Mouse (Mus musculus): Measurements from ENCODE around the gene Krtap9-1. TPM values are rescaled to one million over a fixed set of nuclear protein-coding genes. Genes with fewer than 3 reads are reported as not detected.
"Not testable (repeated sequence)": the region's sequence is repeated elsewhere in the genome, so short reads cannot be mapped to it uniquely, and the experiment has no call there.

The Krtap9-1 gene
- total RNA-seq (2021), result not detected

- DNase-seq, result not testable (repeated sequence)
Measured at GRCm38 (mm10) chr11:99873089-99873488, at the start of gene Krtap9-1. TSS of gene Krtap9-1 (plus strand) at chr11:99873389.

- DNase-seq, result no peak
Measured at GRCm38 (mm10) chr11:99837966-99838365, 35.2 kb upstream of the Krtap9-1 start, which contains the start of gene 2300003K06Rik. TSS of gene 2300003K06Rik (minus strand) at chr11:99838066.

DNA sequence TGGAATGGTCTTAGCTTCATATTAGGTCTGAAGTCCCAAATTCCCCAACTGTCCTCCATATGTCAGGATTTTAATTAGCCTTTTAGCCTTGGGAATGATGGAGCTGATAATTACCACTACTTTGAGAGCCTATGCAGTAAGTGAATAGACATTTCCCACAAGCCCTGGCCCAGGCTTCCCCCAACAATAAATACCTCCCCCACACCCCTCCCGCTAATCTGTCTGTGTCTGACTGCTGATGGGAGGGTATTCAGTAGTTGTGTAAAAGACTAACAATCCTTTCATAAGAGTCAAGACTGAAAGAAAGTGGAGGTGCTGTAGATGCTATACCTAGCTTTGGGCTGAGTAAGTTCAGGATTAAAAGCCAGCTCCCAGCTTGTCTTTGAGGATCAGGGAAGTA is 31.0 kb upstream of the Krtap9-1 start:
- DNase-seq, result no peak

- no peak for DNase-seq
Measured at GRCm38 (mm10) chr11:99846746-99847145, 26.4 kb upstream of the Krtap9-1 start.

GRCm38 (mm10) chr11:99851508-99851907 is 21.7 kb upstream of the Krtap9-1 start, which contains the start of gene Krtap4-16:
TSS of gene Krtap4-16 (minus strand) at chr11:99851608.
- DNase-seq, result no peak

- no peak for DNase-seq
Measured at GRCm38 (mm10) chr11:99854121-99854520, 19.1 kb upstream of the Krtap9-1 start.

DNA sequence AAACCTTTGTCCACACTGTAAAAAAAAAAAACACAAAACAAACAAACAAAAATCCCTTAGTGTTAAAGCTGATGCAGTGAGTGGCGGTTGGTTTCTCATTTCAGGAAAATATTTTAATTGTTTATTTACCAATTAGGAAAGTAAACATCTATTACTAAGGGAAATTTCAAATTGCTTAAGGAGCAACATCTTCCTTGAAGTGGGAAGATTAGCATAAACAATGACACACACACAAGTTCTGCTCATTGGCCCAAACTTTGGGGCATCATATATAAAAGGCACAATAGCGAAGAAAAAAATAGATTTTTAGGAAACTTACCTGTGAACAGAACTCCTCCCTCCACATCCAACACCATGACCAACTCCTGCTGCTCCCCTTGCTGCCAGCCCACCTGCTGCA is 15.6 kb upstream of the Krtap9-1 start, which contains the start of gene Gm11568:
Gene Gm11568 (plus strand): TSS at position 301 of the 400 bp plus-strand sequence.
- DNase-seq, result no peak

- no peak for DNase-seq
Measured at GRCm38 (mm10) chr11:99858761-99859160, 14.4 kb upstream of the Krtap9-1 start.

GRCm38 (mm10) chr11:99864176-99864575 is 9.0 kb upstream of the Krtap9-1 start, which contains the start of gene Gm11559:
TSS of gene Gm11559 (plus strand) at chr11:99864476.
- not testable (repeated sequence) for DNase-seq

DNA sequence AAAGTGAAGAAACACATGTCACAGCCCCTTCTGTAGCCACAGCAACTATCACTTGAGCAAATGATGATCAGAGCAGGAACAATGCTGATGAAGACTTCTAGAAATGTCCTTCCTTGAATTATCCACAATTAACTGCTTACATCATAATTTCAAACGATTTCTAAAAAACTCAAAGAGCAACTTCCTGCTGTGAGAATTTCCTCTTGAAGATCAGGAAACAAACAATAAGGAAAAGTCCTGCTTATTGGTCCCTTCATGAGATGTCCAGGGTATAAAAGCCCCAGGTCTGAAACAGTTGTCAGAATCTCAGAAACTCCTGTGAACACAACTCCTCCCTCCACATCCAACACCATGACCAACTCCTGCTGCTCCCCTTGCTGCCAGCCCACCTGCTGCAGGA is 5.7 kb downstream of the Krtap9-1 start, which contains the start of gene Gm11567:
Gene Gm11567 (plus strand): TSS at position 301 of the 400 bp plus-strand sequence.
- not testable (repeated sequence) for DNase-seq

DNA sequence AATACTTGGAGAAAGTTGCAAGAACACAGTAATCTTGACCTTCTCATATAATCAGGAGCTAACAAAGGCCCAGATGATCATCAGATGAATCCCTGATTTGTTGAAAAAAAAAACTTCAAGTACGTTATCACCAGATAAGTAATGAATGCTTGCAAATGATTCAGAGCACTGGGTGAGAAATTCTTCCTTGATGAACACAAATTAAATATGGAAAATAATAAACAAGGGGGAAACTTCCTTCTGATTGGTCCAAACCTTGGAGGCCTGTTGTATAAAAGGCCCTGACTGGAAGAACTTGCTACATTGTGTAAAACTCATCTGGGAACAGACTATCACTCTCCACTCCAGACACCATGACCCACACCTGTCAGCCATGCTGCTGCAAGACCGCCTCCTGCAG is 34.4 kb downstream of the Krtap9-1 start, which contains the start of gene Krtap31-1:
Gene Krtap31-1 (plus strand): TSS at position 301 of the 400 bp plus-strand sequence.
- no peak for DNase-seq

DNA sequence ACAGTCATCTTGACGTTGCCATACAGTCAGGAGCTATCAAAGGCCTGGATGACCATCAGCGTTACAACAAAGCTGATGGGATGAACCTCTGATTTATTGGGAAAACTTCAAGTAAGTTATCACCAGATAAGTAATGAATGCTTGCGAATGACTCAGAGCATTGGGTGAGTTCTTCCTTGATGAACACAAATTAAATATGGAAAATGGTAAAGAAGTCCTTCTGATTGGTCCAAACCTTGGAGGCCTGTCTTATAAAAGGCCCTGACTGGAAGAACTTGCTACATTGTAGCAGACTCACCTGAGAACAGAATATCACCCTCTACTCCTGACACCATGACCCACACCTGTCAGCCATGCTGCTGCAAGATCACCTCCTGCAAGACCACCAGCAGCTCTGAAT is 41.3 kb downstream of the Krtap9-1 start, which contains the start of gene Gm11565:
Gene Gm11565 (plus strand): TSS at position 301 of the 400 bp plus-strand sequence.
- no peak for DNase-seq

Other genes starting within 250 kb of the Krtap9-1 start
- gene Krtap4-1, start 245.2 kb upstream of the Krtap9-1 start, total RNA-seq (2021), result not detected
- not detected for gene Krtap4-2, start 238.3 kb upstream of the Krtap9-1 start, total RNA-seq (2021)
- gene Krtap4-7, start 229.3 kb upstream of the Krtap9-1 start, total RNA-seq (2021), result not detected
- gene Gm11555, start 223.2 kb upstream of the Krtap9-1 start, total RNA-seq (2021), result not detected
- not detected for gene Gm11563, start 214.4 kb upstream of the Krtap9-1 start, total RNA-seq (2021)
- not detected for gene Krtap4-6, start 207.4 kb upstream of the Krtap9-1 start, total RNA-seq (2021)
- not detected for gene Gm14190, start 182.6 kb upstream of the Krtap9-1 start, total RNA-seq (2021)
- gene Gm14180, start 139.1 kb upstream of the Krtap9-1 start, total RNA-seq (2021), result not detected
- gene Gm11595, start 100.5 kb upstream of the Krtap9-1 start, total RNA-seq (2021), result not detected
- not detected for gene Krtap4-8, start 92.7 kb upstream of the Krtap9-1 start, total RNA-seq (2021)
- gene Krtap4-9, start 88.2 kb upstream of the Krtap9-1 start, total RNA-seq (2021), result not detected
- gene Gm11596, start 79.9 kb upstream of the Krtap9-1 start, total RNA-seq (2021), result not detected
- gene Gm11569, start 74.5 kb upstream of the Krtap9-1 start, total RNA-seq (2021), result not detected
- gene Gm11554, start 68.9 kb upstream of the Krtap9-1 start, total RNA-seq (2021), result not detected
- gene Krtap4-13, start 63.5 kb upstream of the Krtap9-1 start, total RNA-seq (2021), result not detected
- gene Gm11564, start 57.7 kb upstream of the Krtap9-1 start, total RNA-seq (2021), result not detected
- gene 2300003K06Rik, start 35.3 kb upstream of the Krtap9-1 start, total RNA-seq (2021), result not detected
- not detected for gene Krtap4-16, start 21.8 kb upstream of the Krtap9-1 start, total RNA-seq (2021)
- not detected for gene Gm11568, start 15.5 kb upstream of the Krtap9-1 start, total RNA-seq (2021)
- gene Gm11559, start 8.9 kb upstream of the Krtap9-1 start, total RNA-seq (2021), result not detected
- gene Gm11567, start 5.8 kb downstream of the Krtap9-1 start, total RNA-seq (2021), result not detected
- gene Krtap31-1, start 34.5 kb downstream of the Krtap9-1 start, total RNA-seq (2021), result not detected
- not detected for gene Gm11565, start 41.4 kb downstream of the Krtap9-1 start, total RNA-seq (2021)
- gene Krtap31-2, start 62.9 kb downstream of the Krtap9-1 start, total RNA-seq (2021), result not detected
- not detected for gene Krtap9-5, start 75.1 kb downstream of the Krtap9-1 start, total RNA-seq (2021)
- gene Krtap29-1, start 105.7 kb downstream of the Krtap9-1 start, total RNA-seq (2021), result not detected
- gene Krtap16-1, start 113.2 kb downstream of the Krtap9-1 start, total RNA-seq (2021), result not detected
- not detected for gene Krtap17-1, start 120.6 kb downstream of the Krtap9-1 start, total RNA-seq (2021)
- not detected for gene Krt33a, start 142.8 kb downstream of the Krtap9-1 start, total RNA-seq (2021)
- gene Krt33b, start 156.5 kb downstream of the Krtap9-1 start, total RNA-seq (2021), result not detected
- gene Krt34, start 168.2 kb downstream of the Krtap9-1 start, total RNA-seq (2021), result not detected
- gene Krt31, start 177.2 kb downstream of the Krtap9-1 start, total RNA-seq (2021), result not detected
- gene Krt32, start 214.8 kb downstream of the Krtap9-1 start, total RNA-seq (2021), result not detected
- gene Krt35, start 222.9 kb downstream of the Krtap9-1 start, total RNA-seq (2021), result not detected
- gene Krt36, start 232.2 kb downstream of the Krtap9-1 start, total RNA-seq (2021), result not detected
- not detected for gene Krt13, start 248.2 kb downstream of the Krtap9-1 start, total RNA-seq (2021)

Data from heart, postnatal 4 days (tissue).